Mouse (Mus musculus): Measurements from ENCODE around the gene Cux2. TPM values are rescaled to one million over a fixed set of nuclear protein-coding genes. Genes with fewer than 3 reads are reported as not detected.

The Cux2 gene
- polyA plus RNA-seq, 1 experiment, result 36.7 TPM

- TF ChIP-seq POLR2A (IDR thresholded peaks at IDR 0.05; ENCODE audit: borderline replicate concordance, insufficient read depth, low read length) (no peak), CTCF (IDR thresholded peaks at IDR 0.05; ENCODE audit: borderline replicate concordance, insufficient read depth, low read depth, low read length) (no peak)
- DNase-seq, result peak; percentile 10 to 27
- 68% methylated on average over 7 of the region's 7 CpGs for WGBS
- Histone ChIP-seq H3K4me1 (ENCODE audit: control insufficient read depth, insufficient read depth, low read length) (peaks cover 36% of the 10 kb centered on the region), H3K4me3 (replicated peaks; ENCODE audit: insufficient read depth, low read depth, low read length) (no peak overlapping the region), H3K27me3 (ENCODE audit: control insufficient read depth, insufficient read depth, low read length) (no peaks in the 10 kb centered on the region), H3K27ac (ENCODE audit: insufficient read depth, low read length) (no peak overlapping the region)
Measured at GRCm38 (mm10) chr5:121818401-121818800, 231.5 kb downstream of the Cux2 start.

- TF ChIP-seq CTCF (IDR thresholded peaks at IDR 0.05; ENCODE audit: borderline replicate concordance, insufficient read depth, low read depth, low read length) (no peak), POLR2A (IDR thresholded peaks at IDR 0.05; ENCODE audit: borderline replicate concordance, insufficient read depth, low read length) (no peak)
- peak; percentile 16 to 27 for DNase-seq
- Histone ChIP-seq H3K4me3 (replicated peaks; ENCODE audit: insufficient read depth, low read depth, low read length) (no peak overlapping the region), H3K27ac (ENCODE audit: insufficient read depth, low read length) (no peak overlapping the region), H3K4me1 (ENCODE audit: control insufficient read depth, insufficient read depth, low read length) (peaks cover 29% of the 10 kb centered on the region), H3K27me3 (ENCODE audit: control insufficient read depth, insufficient read depth, low read length) (no peaks in the 10 kb centered on the region)
- 58% methylated on average over 9 of the region's 9 CpGs for WGBS
Measured at GRCm38 (mm10) chr5:121817551-121817950, 232.4 kb downstream of the Cux2 start.

GRCm38 (mm10) chr5:121816611-121817010 is 233.3 kb downstream of the Cux2 start:
- no peaks in the 10 kb centered on the region for H3K27me3 ChIP-seq (ENCODE audit: control insufficient read depth, insufficient read depth, low read length)
- no peak for TF ChIP-seq CTCF (IDR thresholded peaks at IDR 0.05; ENCODE audit: borderline replicate concordance, insufficient read depth, low read depth, low read length)
- TF ChIP-seq POLR2A (IDR thresholded peaks at IDR 0.05; ENCODE audit: borderline replicate concordance, insufficient read depth, low read length), result no peak
- peaks cover 33% of the 10 kb centered on the region for H3K4me1 ChIP-seq (ENCODE audit: control insufficient read depth, insufficient read depth, low read length)
- WGBS, result 92% methylated on average over 2 of the region's 2 CpGs
- peak in 1 of 2 experiments; percentile 26 for DNase-seq
- no peak overlapping the region for H3K27ac ChIP-seq (ENCODE audit: insufficient read depth, low read length)
- H3K4me3 ChIP-seq (replicated peaks; ENCODE audit: insufficient read depth, low read depth, low read length), result no peak overlapping the region

GRCm38 (mm10) chr5:121815867-121816380 is 234.0 kb downstream of the Cux2 start:
- peaks cover 33% of the 10 kb centered on the region for H3K4me1 ChIP-seq (ENCODE audit: control insufficient read depth, insufficient read depth, low read length)
- 30% methylated on average over 8 of the region's 8 CpGs for WGBS
- TF ChIP-seq CTCF (IDR thresholded peaks at IDR 0.05; ENCODE audit: borderline replicate concordance, insufficient read depth, low read depth, low read length), result no peak
- TF ChIP-seq POLR2A (IDR thresholded peaks at IDR 0.05; ENCODE audit: borderline replicate concordance, insufficient read depth, low read length), result no peak
- no peak overlapping the region for H3K4me3 ChIP-seq (replicated peaks; ENCODE audit: insufficient read depth, low read depth, low read length)
- H3K27me3 ChIP-seq (ENCODE audit: control insufficient read depth, insufficient read depth, low read length), result no peaks in the 10 kb centered on the region
- DNase-seq, result peak; percentile 17 to 27
- H3K27ac ChIP-seq (ENCODE audit: insufficient read depth, low read length), result no peak overlapping the region

GRCm38 (mm10) chr5:121815067-121815466 is 234.8 kb downstream of the Cux2 start:
- peak; percentile 73 to 79 for DNase-seq
- no peak overlapping the region for H3K27ac ChIP-seq (ENCODE audit: insufficient read depth, low read length)
- whole genome bisulfite sequencing, result 46% methylated on average over 3 of the region's 3 CpGs
- no peak overlapping the region for H3K4me3 ChIP-seq (replicated peaks; ENCODE audit: insufficient read depth, low read depth, low read length)
- H3K4me1 ChIP-seq (ENCODE audit: control insufficient read depth, insufficient read depth, low read length), result peaks cover 34% of the 10 kb centered on the region
- no peaks in the 10 kb centered on the region for H3K27me3 ChIP-seq (ENCODE audit: control insufficient read depth, insufficient read depth, low read length)
- TF ChIP-seq CTCF (IDR thresholded peaks at IDR 0.05; ENCODE audit: borderline replicate concordance, insufficient read depth, low read depth, low read length) (peak; percentile 69), POLR2A (IDR thresholded peaks at IDR 0.05; ENCODE audit: borderline replicate concordance, insufficient read depth, low read length) (no peak)

- Histone ChIP-seq H3K4me1 (ENCODE audit: control insufficient read depth, insufficient read depth, low read length) (peaks cover 42% of the 10 kb centered on the region), H3K27me3 (ENCODE audit: control insufficient read depth, insufficient read depth, low read length) (no peaks in the 10 kb centered on the region), H3K4me3 (replicated peaks; ENCODE audit: insufficient read depth, low read depth, low read length) (no peak overlapping the region), H3K27ac (ENCODE audit: insufficient read depth, low read length) (no peak overlapping the region)
- TF ChIP-seq POLR2A (IDR thresholded peaks at IDR 0.05; ENCODE audit: borderline replicate concordance, insufficient read depth, low read length) (no peak), CTCF (IDR thresholded peaks at IDR 0.05; ENCODE audit: borderline replicate concordance, insufficient read depth, low read depth, low read length) (no peak)
- DNase-seq, result peak; percentile 12 to 17
- 60% methylated on average over 10 of the region's 10 CpGs for WGBS
Measured at GRCm38 (mm10) chr5:121813744-121814143, 236.2 kb downstream of the Cux2 start.

- TF ChIP-seq CTCF (IDR thresholded peaks at IDR 0.05; ENCODE audit: borderline replicate concordance, insufficient read depth, low read depth, low read length) (no peak), POLR2A (IDR thresholded peaks at IDR 0.05; ENCODE audit: borderline replicate concordance, insufficient read depth, low read length) (no peak)
- WGBS, result 80% methylated on average over 7 of the region's 7 CpGs
- peak in 1 of 2 experiments; percentile 20 for DNase-seq
- H3K4me1 ChIP-seq (ENCODE audit: control insufficient read depth, insufficient read depth, low read length), result peaks cover 40% of the 10 kb centered on the region
- H3K4me3 ChIP-seq (replicated peaks; ENCODE audit: insufficient read depth, low read depth, low read length), result no peak overlapping the region
- no peaks in the 10 kb centered on the region for H3K27me3 ChIP-seq (ENCODE audit: control insufficient read depth, insufficient read depth, low read length)
- peak overlapping the region; percentile 56; the same call in 1 of the 2 replicates for H3K27ac ChIP-seq (ENCODE audit: insufficient read depth, low read length)
Measured at GRCm38 (mm10) chr5:121812526-121813243, 237.2 kb downstream of the Cux2 start.

GRCm38 (mm10) chr5:121811485-121811931 is 238.4 kb downstream of the Cux2 start:
- H3K27ac ChIP-seq (ENCODE audit: insufficient read depth, low read length), result peak overlapping the region; percentile 56
- 8% methylated on average over 5 of the region's 5 CpGs for WGBS
- no peaks in the 10 kb centered on the region for H3K27me3 ChIP-seq (ENCODE audit: control insufficient read depth, insufficient read depth, low read length)
- no peak overlapping the region for H3K4me3 ChIP-seq (replicated peaks; ENCODE audit: insufficient read depth, low read depth, low read length)
- TF ChIP-seq CTCF (IDR thresholded peaks at IDR 0.05; ENCODE audit: borderline replicate concordance, insufficient read depth, low read depth, low read length) (no peak), POLR2A (IDR thresholded peaks at IDR 0.05; ENCODE audit: borderline replicate concordance, insufficient read depth, low read length) (no peak)
- DNase-seq, result peak; percentile 64 to 71
- peaks cover 46% of the 10 kb centered on the region for H3K4me1 ChIP-seq (ENCODE audit: control insufficient read depth, insufficient read depth, low read length)

Measured in cerebellum, adult 2 months (tissue).